Mouse (Mus musculus) heart, embryonic 15.5 days (tissue): ENCODE results near the gene Cadm1. TPM values are rescaled to one million over a fixed set of nuclear protein-coding genes. Genes with fewer than 3 reads are reported as not detected.

Source experiments
- ATAC-seq: fragments of 200-750 bp; cut with Nextera tagmentation; replicated peaks from 2 replicates; pipeline ENCODE4 v1.8.0; 2017; ENCODE audit warnings: low read depth, moderate TSS enrichment; ENCODE audit not compliant: insufficient number of reproducible peaks, insufficient read depth, low FRiP score
- H3K27ac ChIP-seq: fragments of 300-500 bp; sonication (generic); 2 replicates; pipeline ENCODE4 v1.5.1; 2015; ENCODE audit warnings: mild to moderate bottlenecking, inconsistent platforms
- H3K27me3 ChIP-seq: fragments of 300-500 bp; sonication (generic); 2 replicates; pipeline ENCODE4 v1.6.1; 2015; ENCODE audit warnings: inconsistent platforms
- H3K36me3 ChIP-seq: fragments of 300-500 bp; sonication (generic); 2 replicates; pipeline ENCODE4 v1.6.1; 2015; ENCODE audit warnings: mild to moderate bottlenecking, inconsistent platforms
- H3K4me1 ChIP-seq: fragments of 300-500 bp; sonication (generic); replicated peaks from 2 replicates; pipeline ENCODE4 v1.6.1; 2015; ENCODE audit warnings: inconsistent platforms
- H3K4me2 ChIP-seq: fragments of 300-500 bp; sonication (generic); 2 replicates; pipeline ENCODE4 v1.6.1; 2015; ENCODE audit warnings: inconsistent platforms, mild to moderate bottlenecking, moderate library complexity
- H3K4me3 ChIP-seq: fragments of 300-500 bp; sonication (generic); 2 replicates; pipeline ENCODE4 v1.5.1; 2015; ENCODE audit warnings: mild to moderate bottlenecking, inconsistent platforms
- H3K9ac ChIP-seq: fragments of 300-500 bp; sonication (generic); 2 replicates; pipeline ENCODE4 v1.6.1; 2015; ENCODE audit warnings: mild to moderate bottlenecking, inconsistent platforms
- H3K9me3 ChIP-seq: fragments of 300-500 bp; sonication (generic); replicated peaks from 2 replicates; pipeline ENCODE4 v1.6.1; 2016; ENCODE audit warnings: inconsistent platforms
- WGBS: fragments of 180-500 bp; shearing (Covaris S2); methylation state at CpG from one replicate; pipeline ENCODE4 v1.1.7; 2015; ENCODE audit warnings: mixed read lengths; 5-methylcytosine and 5-hydroxymethylcytosine counted together
- polyA plus RNA-seq: library from polyadenylated mRNA; unstranded; fragments of >200 nt; fragmentation: Nextera tagmentation; extraction: Ambion mirVana; gene quantifications from 2 replicates; pipeline ENCODE4 v1.2.1, GENCODE M21; 2015

Gene Cadm1
- polyA plus RNA-seq, 1 experiment from 2014 or later = 12.6 TPM

GRCm38 (mm10) chr9:47744916-47745315, 214.9 kb downstream of the Cadm1 start:
- no peak overlapping the region for H3K4me3 ChIP-seq
- no peaks in the 10 kb centered on the region for H3K4me1 ChIP-seq
- no peak for ATAC-seq
- H3K9ac ChIP-seq = no peak overlapping the region
- no peaks in the 10 kb centered on the region for H3K36me3 ChIP-seq
- H3K4me2 ChIP-seq = no peak overlapping the region
- 81% methylated on average over 3 of the region's 3 CpGs for WGBS
- H3K9me3 ChIP-seq = no peaks in the 10 kb centered on the region
- H3K27ac ChIP-seq = no peak overlapping the region
- H3K27me3 ChIP-seq = no peaks in the 10 kb centered on the region

GRCm38 (mm10) chr9:47745716-47746115, 215.7 kb downstream of the Cadm1 start:
- WGBS = 85% methylated on average over 7 of the region's 7 CpGs
- H3K27me3 ChIP-seq = no peaks in the 10 kb centered on the region
- no peak overlapping the region for H3K4me2 ChIP-seq
- ATAC-seq = no peak
- no peak overlapping the region for H3K27ac ChIP-seq
- H3K9me3 ChIP-seq = no peaks in the 10 kb centered on the region
- H3K4me1 ChIP-seq = no peaks in the 10 kb centered on the region
- H3K4me3 ChIP-seq = no peak overlapping the region
- no peak overlapping the region for H3K9ac ChIP-seq
- no peaks in the 10 kb centered on the region for H3K36me3 ChIP-seq

- Histone ChIP-seq H3K9ac (no peak overlapping the region), H3K27me3 (0 out of 2 replicates have a peak, but pooled peaks cover 1% of the 10 kb centered on the region), H3K4me2 (no peak overlapping the region), H3K4me1 (peaks cover 7% of the 10 kb centered on the region), H3K9me3 (no peaks in the 10 kb centered on the region), H3K4me3 (no peak overlapping the region), H3K36me3 (no peaks in the 10 kb centered on the region), H3K27ac (no peak overlapping the region)
- WGBS = 59% methylated on average over 5 of the region's 5 CpGs
- no peak for ATAC-seq
Measured at GRCm38 (mm10) chr9:47749160-47749559, 219.2 kb downstream of the Cadm1 start.

GRCm38 (mm10) chr9:47752516-47752915, 222.5 kb downstream of the Cadm1 start:
- 52% methylated on average over 5 of the region's 5 CpGs for WGBS
- Histone ChIP-seq H3K27ac (no peak overlapping the region), H3K9ac (no peak overlapping the region), H3K9me3 (no peaks in the 10 kb centered on the region), H3K36me3 (no peaks in the 10 kb centered on the region), H3K27me3 (0 out of 2 replicates have a peak, but pooled peaks cover 5% of the 10 kb centered on the region), H3K4me3 (no peak overlapping the region), H3K4me1 (peaks cover 7% of the 10 kb centered on the region), H3K4me2 (no peak overlapping the region)
- ATAC-seq = no peak

- H3K9me3 ChIP-seq = no peaks in the 10 kb centered on the region
- 0 out of 2 replicates have a peak, but pooled peaks cover 5% of the 10 kb centered on the region for H3K27me3 ChIP-seq
- H3K36me3 ChIP-seq = no peaks in the 10 kb centered on the region
- no peak overlapping the region for H3K9ac ChIP-seq
- no peak overlapping the region for H3K4me2 ChIP-seq
- peaks cover 7% of the 10 kb centered on the region for H3K4me1 ChIP-seq
- H3K4me3 ChIP-seq = no peak overlapping the region
- H3K27ac ChIP-seq = no peak overlapping the region
- 74% methylated on average over 7 of the region's 7 CpGs for WGBS
- ATAC-seq = no peak
Measured at GRCm38 (mm10) chr9:47753127-47753526, 223.2 kb downstream of the Cadm1 start.

GRCm38 (mm10) chr9:47755119-47755518, 225.1 kb downstream of the Cadm1 start:
- H3K4me2 ChIP-seq = peak overlapping the region; percentile 29; the same call in 1 of the 2 replicates
- no peaks in the 10 kb centered on the region for H3K36me3 ChIP-seq
- H3K27ac ChIP-seq = no peak overlapping the region
- H3K4me1 ChIP-seq = peaks cover 7% of the 10 kb centered on the region
- no peaks in the 10 kb centered on the region for H3K9me3 ChIP-seq
- no peak overlapping the region for H3K4me3 ChIP-seq
- no peak overlapping the region for H3K9ac ChIP-seq
- 42% methylated on average over 12 of the region's 12 CpGs for WGBS
- ATAC-seq = no peak
- H3K27me3 ChIP-seq = 0 out of 2 replicates have a peak, but pooled peaks cover 5% of the 10 kb centered on the region

GRCm38 (mm10) chr9:47757798-47758197, 227.8 kb downstream of the Cadm1 start:
- Histone ChIP-seq H3K4me3 (no peak overlapping the region), H3K4me1 (0 out of 2 replicates have a peak, but pooled peaks cover 2% of the 10 kb centered on the region), H3K9me3 (no peaks in the 10 kb centered on the region), H3K9ac (no peak overlapping the region), H3K27me3 (0 out of 2 replicates have a peak, but pooled peaks cover 5% of the 10 kb centered on the region), H3K27ac (no peak overlapping the region), H3K4me2 (no peak overlapping the region), H3K36me3 (no peaks in the 10 kb centered on the region)
- no peak for ATAC-seq
- 83% methylated on average over 2 of the region's 2 CpGs for WGBS

- Histone ChIP-seq H3K4me1 (0 out of 2 replicates have a peak, but pooled peaks cover 2% of the 10 kb centered on the region), H3K9me3 (no peaks in the 10 kb centered on the region), H3K9ac (no peak overlapping the region), H3K4me2 (no peak overlapping the region), H3K4me3 (no peak overlapping the region), H3K27me3 (0 out of 2 replicates have a peak, but pooled peaks cover 5% of the 10 kb centered on the region), H3K27ac (no peak overlapping the region), H3K36me3 (no peaks in the 10 kb centered on the region)
- WGBS = 65% methylated on average over 3 of the region's 3 CpGs
- no peak for ATAC-seq
Measured at GRCm38 (mm10) chr9:47758320-47758719, 228.3 kb downstream of the Cadm1 start.

GRCm38 (mm10) chr9:47759807-47760206, 229.8 kb downstream of the Cadm1 start:
- no peak overlapping the region for H3K4me3 ChIP-seq
- no peak overlapping the region for H3K4me2 ChIP-seq
- no peak for ATAC-seq
- H3K36me3 ChIP-seq = no peaks in the 10 kb centered on the region
- H3K4me1 ChIP-seq = 0 out of 2 replicates have a peak, but pooled peaks cover 2% of the 10 kb centered on the region
- no peak overlapping the region for H3K27ac ChIP-seq
- no peaks in the 10 kb centered on the region for H3K9me3 ChIP-seq
- WGBS = 71% methylated on average over 7 of the region's 7 CpGs
- H3K9ac ChIP-seq = no peak overlapping the region
- H3K27me3 ChIP-seq = no peaks in the 10 kb centered on the region

GRCm38 (mm10) chr9:47761601-47762000, 231.6 kb downstream of the Cadm1 start:
- Histone ChIP-seq H3K27ac (no peak overlapping the region), H3K9me3 (no peaks in the 10 kb centered on the region), H3K9ac (no peak overlapping the region), H3K4me2 (no peak overlapping the region), H3K27me3 (no peaks in the 10 kb centered on the region), H3K4me1 (0 out of 2 replicates have a peak, but pooled peaks cover 2% of the 10 kb centered on the region), H3K4me3 (no peak overlapping the region), H3K36me3 (no peaks in the 10 kb centered on the region)
- no peak for ATAC-seq
- WGBS = 59% methylated on average over 5 of the region's 5 CpGs

GRCm38 (mm10) chr9:47762913-47763312, 232.9 kb downstream of the Cadm1 start:
- no peak for ATAC-seq
- H3K9me3 ChIP-seq = no peaks in the 10 kb centered on the region
- H3K4me2 ChIP-seq = no peak overlapping the region
- no peak overlapping the region for H3K9ac ChIP-seq
- WGBS = 79% methylated on average over 5 of the region's 5 CpGs
- H3K27me3 ChIP-seq = no peaks in the 10 kb centered on the region
- H3K4me1 ChIP-seq = 0 out of 2 replicates have a peak, but pooled peaks cover 2% of the 10 kb centered on the region
- H3K27ac ChIP-seq = no peak overlapping the region
- no peaks in the 10 kb centered on the region for H3K36me3 ChIP-seq
- no peak overlapping the region for H3K4me3 ChIP-seq

- Histone ChIP-seq H3K4me1 (0 out of 2 replicates have a peak, but pooled peaks cover 2% of the 10 kb centered on the region), H3K9ac (no peak overlapping the region), H3K27me3 (no peaks in the 10 kb centered on the region), H3K4me3 (no peak overlapping the region), H3K36me3 (no peaks in the 10 kb centered on the region), H3K4me2 (no peak overlapping the region), H3K27ac (no peak overlapping the region), H3K9me3 (no peaks in the 10 kb centered on the region)
- ATAC-seq = no peak
- 59% methylated on average over 5 of the region's 5 CpGs for WGBS
Measured at GRCm38 (mm10) chr9:47764920-47765319, 234.9 kb downstream of the Cadm1 start.
